Mouse (Mus musculus): ENCODE results near the gene Dlg2. TPM values are rescaled to one million over a fixed set of nuclear protein-coding genes. Genes with fewer than 3 reads are reported as not detected.

Gene Dlg2
- polyA plus RNA-seq, 1 experiment, result 141 TPM

- peak; percentile 45 to 74 for DNase-seq (ENCODE audit: extremely low spot score in 1 of 2, low spot score in 1 of 2)
Measured at GRCm38 (mm10) chr7:91241718-91242117, 765.2 kb downstream of the Dlg2 start.

- DNase-seq (ENCODE audit: extremely low spot score in 1 of 2, low spot score in 1 of 2), result no peak
Measured at GRCm38 (mm10) chr7:91261672-91262030, 785.2 kb downstream of the Dlg2 start.

GRCm38 (mm10) chr7:91262031-91262951, 785.8 kb downstream of the Dlg2 start:
- DNase-seq (ENCODE audit: extremely low spot score in 1 of 2, low spot score in 1 of 2), result peak in 1 of 2 experiments; percentile 66

- DNase-seq (ENCODE audit: extremely low spot score in 1 of 2, low spot score in 1 of 2), result no peak
Measured at GRCm38 (mm10) chr7:91262998-91263397, 786.5 kb downstream of the Dlg2 start.

GRCm38 (mm10) chr7:91267764-91268163, 791.3 kb downstream of the Dlg2 start:
- no peak for DNase-seq (ENCODE audit: extremely low spot score in 1 of 2, low spot score in 1 of 2)

- peak; percentile 56 to 79 for DNase-seq (ENCODE audit: extremely low spot score in 1 of 2, low spot score in 1 of 2)
Measured at GRCm38 (mm10) chr7:91284167-91284566, 807.7 kb downstream of the Dlg2 start.

GRCm38 (mm10) chr7:91288324-91288723, 811.9 kb downstream of the Dlg2 start:
- DNase-seq (ENCODE audit: extremely low spot score in 1 of 2, low spot score in 1 of 2), result no peak

- peak; percentile 69 to 71 for DNase-seq (ENCODE audit: extremely low spot score in 1 of 2, low spot score in 1 of 2)
Measured at GRCm38 (mm10) chr7:91296127-91296526, 819.7 kb downstream of the Dlg2 start.

- DNase-seq (ENCODE audit: extremely low spot score in 1 of 2, low spot score in 1 of 2), result peak in 1 of 2 experiments; percentile 19
Measured at GRCm38 (mm10) chr7:91311177-91311576, 834.7 kb downstream of the Dlg2 start.

- DNase-seq (ENCODE audit: extremely low spot score in 1 of 2, low spot score in 1 of 2), result no peak
Measured at GRCm38 (mm10) chr7:91345073-91345472, 868.6 kb downstream of the Dlg2 start.

- DNase-seq (ENCODE audit: extremely low spot score in 1 of 2, low spot score in 1 of 2), result peak; percentile 74 to 79
Measured at GRCm38 (mm10) chr7:91369821-91370321, 893.4 kb downstream of the Dlg2 start.

- DNase-seq (ENCODE audit: extremely low spot score in 1 of 2, low spot score in 1 of 2), result no peak
Measured at GRCm38 (mm10) chr7:91382281-91382680, 905.8 kb downstream of the Dlg2 start.

GRCm38 (mm10) chr7:91383873-91384272, 907.4 kb downstream of the Dlg2 start:
- no peak for DNase-seq (ENCODE audit: extremely low spot score in 1 of 2, low spot score in 1 of 2)

GRCm38 (mm10) chr7:91389272-91389671, 912.8 kb downstream of the Dlg2 start:
- peak in 1 of 2 experiments; percentile 64 for DNase-seq (ENCODE audit: extremely low spot score in 1 of 2, low spot score in 1 of 2)

- DNase-seq (ENCODE audit: extremely low spot score in 1 of 2, low spot score in 1 of 2), result no peak
Measured at GRCm38 (mm10) chr7:91397827-91398226, 921.4 kb downstream of the Dlg2 start.

- peak; percentile 40 to 73 for DNase-seq (ENCODE audit: extremely low spot score in 1 of 2, low spot score in 1 of 2)
Measured at GRCm38 (mm10) chr7:91412109-91412508, 935.6 kb downstream of the Dlg2 start.

- DNase-seq (ENCODE audit: extremely low spot score in 1 of 2, low spot score in 1 of 2), result no peak
Measured at GRCm38 (mm10) chr7:91414150-91414549, 937.7 kb downstream of the Dlg2 start.

GRCm38 (mm10) chr7:91414749-91415148, 938.3 kb downstream of the Dlg2 start:
- DNase-seq (ENCODE audit: extremely low spot score in 1 of 2, low spot score in 1 of 2), result peak; percentile 60 to 77

- peak in 1 of 2 experiments; percentile 42 for DNase-seq (ENCODE audit: extremely low spot score in 1 of 2, low spot score in 1 of 2)
Measured at GRCm38 (mm10) chr7:91420215-91420614, 943.7 kb downstream of the Dlg2 start.

- no peak for DNase-seq (ENCODE audit: extremely low spot score in 1 of 2, low spot score in 1 of 2)
Measured at GRCm38 (mm10) chr7:91423784-91424183, 947.3 kb downstream of the Dlg2 start.

GRCm38 (mm10) chr7:91429712-91430275, 953.3 kb downstream of the Dlg2 start:
- DNase-seq (ENCODE audit: extremely low spot score in 1 of 2, low spot score in 1 of 2), result no peak

Data from frontal cortex, adult 2 months (tissue).